Mouse (Mus musculus) kidney, postnatal 10 days (tissue): ENCODE data around the gene Gm3250.
"Not testable (repeated sequence)": the region's sequence is repeated elsewhere in the genome, so short reads cannot be mapped to it uniquely, and the experiment has no call there.

Source experiments
- DNase-seq: peaks from one replicate; pipeline ENCODE4 v3.0.0; 2021; ENCODE audit warnings: mixed read lengths

The Gm3250 gene

GRCm38 (mm10) chr10:77750686-77751085 lies 31.7 kb downstream of the Gm3250 start:
- DNase-seq: not testable (repeated sequence)

GRCm38 (mm10) chr10:77741924-77742688 lies 40.2 kb downstream of the Gm3250 start, which contains the start of gene Gm18596:
TSS of gene Gm18596 (minus strand) at chr10:77742638.
- not testable (repeated sequence) for DNase-seq

- no peak for DNase-seq
These were observed 43.4 kb downstream of the Gm3250 start for GRCm38 (mm10) chr10:77738929-77739328.

DNA sequence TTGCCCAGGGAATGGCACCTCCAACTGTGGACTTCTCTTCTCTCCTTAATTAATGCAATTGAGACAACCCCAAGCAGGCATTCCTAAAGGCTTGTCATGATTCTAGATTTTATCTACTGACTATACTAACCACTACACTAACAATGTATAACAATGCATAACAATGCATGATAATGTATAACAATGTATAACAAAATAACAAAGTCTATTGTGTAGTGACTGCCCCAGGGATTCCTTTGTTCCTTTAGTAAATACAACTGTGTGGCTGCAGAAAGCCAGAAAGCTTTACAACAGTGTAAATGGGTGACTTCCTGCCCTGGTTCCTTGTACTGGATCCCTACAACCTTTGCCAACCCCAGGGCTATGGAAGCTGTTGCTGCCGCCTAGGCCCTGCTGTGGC lies 46.4 kb downstream of the Gm3250 start:
- no peak for DNase-seq
